Mouse (Mus musculus): ENCODE data around the gene Gpr153.

Gpr153 gene

GRCm38 (mm10) chr4:152315498-152316213 is 41.6 kb downstream of the Gpr153 start:
- no peak for DNase-seq (ENCODE audit: low read depth, low spot score)

DNA sequence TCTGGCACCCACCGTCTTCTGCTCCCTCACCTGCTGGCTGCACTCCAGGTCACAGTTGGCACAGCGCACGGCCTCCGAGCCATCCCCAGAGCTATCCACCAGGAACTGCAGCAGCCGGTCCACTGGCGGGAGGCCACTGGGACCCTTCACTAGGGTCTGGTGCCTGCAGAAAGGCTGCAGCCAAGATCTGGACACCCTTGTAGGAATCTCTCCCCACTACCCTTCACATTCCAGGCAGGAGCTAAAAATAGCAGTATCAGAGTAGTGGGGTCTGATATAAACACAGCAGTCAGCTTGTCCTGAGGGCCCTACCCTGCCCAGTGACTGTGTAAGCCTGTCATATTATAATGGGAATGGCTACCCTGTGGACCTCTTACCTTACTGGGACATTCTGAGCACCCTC is 43.6 kb downstream of the Gpr153 start:
- no peak for DNase-seq (ENCODE audit: low read depth, low spot score)

DNA sequence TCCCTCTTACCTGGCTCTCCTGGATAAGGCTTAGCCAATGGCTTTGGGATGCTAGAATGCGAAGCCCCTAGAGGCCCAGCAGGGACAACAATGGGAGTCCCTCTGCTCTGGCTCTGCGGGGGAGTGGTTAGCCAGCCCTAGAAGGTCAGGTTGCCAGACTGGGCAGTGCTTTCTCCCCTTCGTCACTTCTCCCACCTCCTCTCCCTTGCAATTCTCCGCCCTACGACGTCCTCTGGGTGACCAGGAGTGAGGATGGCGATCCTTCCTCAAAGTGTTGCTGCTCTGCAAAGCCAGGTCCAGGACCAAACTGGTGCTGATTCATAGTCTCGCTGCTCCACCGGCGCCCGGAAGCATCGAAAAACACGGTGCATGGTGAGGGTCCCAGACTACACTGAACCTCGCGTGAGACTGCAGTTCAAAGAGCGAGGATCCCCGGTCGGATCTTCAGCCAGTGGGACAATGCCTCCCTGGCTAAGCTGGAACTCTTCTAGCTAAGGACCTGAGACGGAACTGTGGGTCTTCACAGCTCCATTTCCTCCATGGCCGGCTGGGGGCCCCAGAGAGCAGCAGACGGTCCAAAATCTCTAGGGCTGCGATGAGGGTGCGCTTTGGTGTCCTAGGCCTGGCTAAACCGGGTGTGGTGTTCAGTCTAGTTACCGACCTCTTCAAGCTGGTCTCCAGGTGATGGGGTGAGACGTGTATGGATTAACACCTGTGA is 44.6 kb downstream of the Gpr153 start, which contains the start of gene Rnf207:
Gene Rnf207 (minus strand): TSS at position 477 of the 718 bp plus-strand sequence.
- no peak for DNase-seq (ENCODE audit: low read depth, low spot score)

DNA sequence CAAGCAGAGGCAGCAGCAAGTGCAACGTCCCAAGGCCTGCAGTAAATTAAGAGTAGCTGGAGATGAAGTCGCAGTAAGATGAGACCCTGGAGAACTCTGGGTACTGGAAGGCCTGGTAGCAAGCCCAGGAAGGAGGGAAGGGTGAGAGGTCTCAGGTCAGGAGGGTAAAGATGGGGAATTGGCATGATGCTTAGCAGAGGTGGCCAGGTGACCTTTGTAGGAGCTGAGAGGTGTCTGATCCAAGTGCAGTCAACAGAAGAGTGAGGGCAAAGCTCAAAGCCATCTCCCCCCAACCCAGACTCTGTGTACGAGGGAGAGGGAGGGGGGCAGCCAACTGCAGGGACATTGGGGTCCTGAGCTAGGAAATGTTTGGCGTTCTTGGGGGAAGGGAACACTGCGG is 47.4 kb downstream of the Gpr153 start:
- no peak for DNase-seq (ENCODE audit: low read depth, low spot score)

GRCm38 (mm10) chr4:152324641-152325562 is 50.9 kb downstream of the Gpr153 start:
- no peak for DNase-seq (ENCODE audit: low read depth, low spot score)

- DNase-seq (ENCODE audit: low read depth, low spot score): peak; percentile 97
These were observed 51.8 kb downstream of the Gpr153 start, which contains the start of gene Rpl22 for GRCm38 (mm10) chr4:152325574-152326411. Gene Rpl22 (plus strand): TSS chr4:152325742.

GRCm38 (mm10) chr4:152326543-152326942 is 52.5 kb downstream of the Gpr153 start:
- DNase-seq (ENCODE audit: low read depth, low spot score): no peak

GRCm38 (mm10) chr4:152328691-152329090 is 54.7 kb downstream of the Gpr153 start:
- DNase-seq (ENCODE audit: low read depth, low spot score): no peak

DNA sequence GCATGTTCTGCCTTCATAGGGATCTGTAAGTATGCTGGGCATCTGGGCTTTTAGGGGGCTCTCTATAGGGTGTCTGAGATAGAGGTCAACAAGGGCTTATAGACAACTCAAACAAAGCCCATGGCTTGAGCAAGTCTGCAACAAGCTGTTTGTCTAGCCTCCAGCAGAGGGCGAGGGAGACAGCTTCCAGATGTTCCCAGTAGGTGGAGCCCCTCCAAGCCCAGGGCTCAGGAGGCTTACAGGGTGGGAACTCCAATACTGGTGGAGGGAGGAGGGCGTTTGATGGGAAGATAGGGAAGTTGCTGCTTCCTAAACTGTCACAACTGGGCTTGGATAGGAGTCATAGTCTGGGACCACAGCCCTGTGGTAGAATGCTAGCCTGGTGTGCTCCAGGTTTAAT is 58.9 kb downstream of the Gpr153 start:
- DNase-seq (ENCODE audit: low read depth, low spot score): no peak

DNA sequence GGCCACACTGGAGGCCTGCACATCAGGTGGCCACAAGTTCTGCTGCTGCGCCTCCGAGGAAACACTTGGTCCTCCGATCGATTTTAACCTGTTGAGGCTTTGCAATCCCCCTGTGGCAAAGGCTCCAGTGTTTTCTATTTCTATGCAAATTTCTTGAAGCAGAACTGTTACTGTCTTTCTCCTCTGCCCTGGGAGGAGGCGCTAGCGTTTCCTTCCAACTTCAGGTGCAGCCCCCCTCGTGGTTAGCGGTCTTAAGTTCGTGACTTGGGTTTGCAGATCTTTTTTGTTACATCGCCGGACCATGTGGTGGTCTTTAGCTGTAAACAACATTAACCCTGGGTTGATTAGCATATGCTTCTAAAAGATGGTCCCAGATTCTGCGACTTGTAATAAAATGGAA is 59.6 kb downstream of the Gpr153 start:
- no peak for DNase-seq (ENCODE audit: low read depth, low spot score)

All from brain, embryonic 18.5 days (tissue).